Mouse (Mus musculus): ENCODE results near the gene Spred2. TPM values are rescaled to one million over a fixed set of nuclear protein-coding genes. Genes with fewer than 3 reads are reported as not detected.
A peak's percentile ranks its signal among the peaks of the same experiment; 100 is the strongest.

Spred2 gene
- polyA plus RNA-seq, 1 experiment from 2014 or later: 12.3 TPM

GRCm38 (mm10) chr11:20067521-20067920 is 143.3 kb downstream of the Spred2 start:
- Histone ChIP-seq H3K27ac (ENCODE audit: low read depth, low read length) (no peak overlapping the region), H3K36me3 (ENCODE audit: control insufficient read depth, insufficient read depth, low read length) (peaks cover 45% of the 10 kb centered on the region), H3K4me1 (ENCODE audit: control insufficient read depth, insufficient read depth, low read length) (no peaks in the 10 kb centered on the region), H3K4me2 (replicated peaks; ENCODE audit: low read depth, low read length) (no peak overlapping the region), H3K9ac (ENCODE audit: low read depth, low read length) (no peak overlapping the region), H3K9me3 (ENCODE audit: control insufficient read depth, low read length) (no peaks in the 10 kb centered on the region), H3K4me3 (ENCODE audit: low read length) (no peak overlapping the region), H3K27me3 (ENCODE audit: control insufficient read depth, insufficient read depth, low read length) (no peaks in the 10 kb centered on the region)
- no peak for ATAC-seq (ENCODE audit: low FRiP score, low TSS enrichment)
- WGBS: 69% methylated on average over 1 of the region's 1 CpGs

GRCm38 (mm10) chr11:20068346-20069004 is 144.3 kb downstream of the Spred2 start:
- Histone ChIP-seq H3K9me3 (ENCODE audit: control insufficient read depth, low read length) (no peaks in the 10 kb centered on the region), H3K4me3 (ENCODE audit: low read length) (no peak overlapping the region), H3K4me2 (replicated peaks; ENCODE audit: low read depth, low read length) (no peak overlapping the region), H3K27me3 (ENCODE audit: control insufficient read depth, insufficient read depth, low read length) (no peaks in the 10 kb centered on the region), H3K4me1 (ENCODE audit: control insufficient read depth, insufficient read depth, low read length) (no peaks in the 10 kb centered on the region), H3K36me3 (ENCODE audit: control insufficient read depth, insufficient read depth, low read length) (peaks cover 49% of the 10 kb centered on the region), H3K27ac (ENCODE audit: low read depth, low read length) (no peak overlapping the region), H3K9ac (ENCODE audit: low read depth, low read length) (no peak overlapping the region)
- no peak for ATAC-seq (ENCODE audit: low FRiP score, low TSS enrichment)
- 95% methylated on average over 6 of the region's 6 CpGs for WGBS

GRCm38 (mm10) chr11:20072174-20072573 is 148.0 kb downstream of the Spred2 start:
- Histone ChIP-seq H3K36me3 (ENCODE audit: control insufficient read depth, insufficient read depth, low read length) (peaks cover 48% of the 10 kb centered on the region), H3K4me1 (ENCODE audit: control insufficient read depth, insufficient read depth, low read length) (no peaks in the 10 kb centered on the region), H3K4me2 (replicated peaks; ENCODE audit: low read depth, low read length) (no peak overlapping the region), H3K27ac (ENCODE audit: low read depth, low read length) (no peak overlapping the region), H3K27me3 (ENCODE audit: control insufficient read depth, insufficient read depth, low read length) (no peaks in the 10 kb centered on the region), H3K9me3 (ENCODE audit: control insufficient read depth, low read length) (no peaks in the 10 kb centered on the region), H3K9ac (ENCODE audit: low read depth, low read length) (no peak overlapping the region), H3K4me3 (ENCODE audit: low read length) (no peak overlapping the region)
- ATAC-seq (ENCODE audit: low FRiP score, low TSS enrichment): peak; percentile 39; the same call in 1 of the 2 replicates
- 79% methylated on average over 3 of the region's 3 CpGs for WGBS

- WGBS: 89% methylated on average over 5 of the region's 5 CpGs
- no peaks in the 10 kb centered on the region for H3K27me3 ChIP-seq (ENCODE audit: control insufficient read depth, insufficient read depth, low read length)
- H3K36me3 ChIP-seq (ENCODE audit: control insufficient read depth, insufficient read depth, low read length): peaks cover 50% of the 10 kb centered on the region
Observed at GRCm38 (mm10) chr11:20072826-20073225, 148.7 kb downstream of the Spred2 start.

More at GRCm38 (mm10) chr11:20072826-20073225, 148.7 kb downstream of the Spred2 start:
- no peak overlapping the region for H3K9ac ChIP-seq (ENCODE audit: low read depth, low read length)
- no peak for ATAC-seq (ENCODE audit: low FRiP score, low TSS enrichment)
- no peak overlapping the region for H3K4me2 ChIP-seq (replicated peaks; ENCODE audit: low read depth, low read length)
- H3K4me3 ChIP-seq (ENCODE audit: low read length): no peak overlapping the region
- H3K9me3 ChIP-seq (ENCODE audit: control insufficient read depth, low read length): no peaks in the 10 kb centered on the region
- no peaks in the 10 kb centered on the region for H3K4me1 ChIP-seq (ENCODE audit: control insufficient read depth, insufficient read depth, low read length)
- H3K27ac ChIP-seq (ENCODE audit: low read depth, low read length): no peak overlapping the region

Other genes starting within 250 kb of the Spred2 start
- gene Actr2, start 188.5 kb downstream of the Spred2 start, polyA plus RNA-seq (2014; fragmentation: Nextera tagmentation; extraction: Ambion mirVana): 71.5 and 87.1 TPM in 2 replicates